Mouse (Mus musculus): Measurements from ENCODE around the gene Fer. TPM values are rescaled to one million over a fixed set of nuclear protein-coding genes. Genes with fewer than 3 reads are reported as not detected.
"Not testable (repeated sequence)": the region's sequence is repeated elsewhere in the genome, so short reads cannot be mapped to it uniquely, and the experiment has no call there.

Fer gene
- polyA plus RNA-seq, 1 experiment: 10.9 TPM

- Histone ChIP-seq H3K79me2 (ENCODE audit: control insufficient read depth, insufficient read depth) (no peaks in the 10 kb centered on the region), H3K27me3 (ENCODE audit: control insufficient read depth, insufficient read depth, insufficient read length) (no peaks in the 10 kb centered on the region), H3K4me3 (no peak overlapping the region), H3K36me3 (ENCODE audit: control insufficient read depth, insufficient read depth) (no peaks in the 10 kb centered on the region), H3ac (ENCODE audit: control insufficient read depth, insufficient read length) (no peak overlapping the region), H3K4me2 (ENCODE audit: low read depth) (no peak overlapping the region)
- TF ChIP-seq POLR2AphosphoS2 (IDR thresholded peaks at IDR 0.05; ENCODE audit: insufficient read length, low read depth): no peak
- no peak for TF ChIP-seq TCF12 (IDR thresholded peaks at IDR 0.05; ENCODE audit: insufficient read depth, poor library complexity, severe bottlenecking)
- no peak for TF ChIP-seq USF1 (IDR thresholded peaks at IDR 0.05; ENCODE audit: low read depth)
- no peak for TF ChIP-seq REST (IDR thresholded peaks at IDR 0.05; ENCODE audit: insufficient read depth, insufficient read length)
- no peak for TF ChIP-seq TCF3 (IDR thresholded peaks at IDR 0.05; ENCODE audit: insufficient read length, low read depth)
- no peak for TF ChIP-seq MAX (IDR thresholded peaks at IDR 0.05; ENCODE audit: low read depth)
- TF ChIP-seq E2F4 (IDR thresholded peaks at IDR 0.05; ENCODE audit: insufficient read depth): no peak
- no peak for TF ChIP-seq MYOD1 (IDR thresholded peaks at IDR 0.05; ENCODE audit: control insufficient read depth in 1 of 3, insufficient read length in 2 of 3, low read depth in 2 of 3)
- TF ChIP-seq CEBPB (IDR thresholded peaks at IDR 0.05; ENCODE audit: insufficient read depth, poor library complexity, severe bottlenecking): no peak
- no peak for TF ChIP-seq MYOG (IDR thresholded peaks at IDR 0.05; ENCODE audit: control insufficient read depth in 1 of 3, insufficient read depth in 1 of 3, insufficient read length in 2 of 3, low read depth in 2 of 3)
These were observed 26.2 kb upstream of the Fer start for GRCm38 (mm10) chr17:63836641-63837040.

GRCm38 (mm10) chr17:63838144-63838543, 24.7 kb upstream of the Fer start:
- no peak overlapping the region for H3K4me2 ChIP-seq (ENCODE audit: low read depth)
- H3K79me2 ChIP-seq (ENCODE audit: control insufficient read depth, insufficient read depth): no peaks in the 10 kb centered on the region
- H3K27me3 ChIP-seq (ENCODE audit: control insufficient read depth, insufficient read depth, insufficient read length): no peaks in the 10 kb centered on the region
- H3K4me3 ChIP-seq: no peak overlapping the region
- TF ChIP-seq MAX (IDR thresholded peaks at IDR 0.05; ENCODE audit: low read depth): no peak
- no peak overlapping the region for H3ac ChIP-seq (ENCODE audit: control insufficient read depth, insufficient read length)
- H3K36me3 ChIP-seq (ENCODE audit: control insufficient read depth, insufficient read depth): no peaks in the 10 kb centered on the region

DNA sequence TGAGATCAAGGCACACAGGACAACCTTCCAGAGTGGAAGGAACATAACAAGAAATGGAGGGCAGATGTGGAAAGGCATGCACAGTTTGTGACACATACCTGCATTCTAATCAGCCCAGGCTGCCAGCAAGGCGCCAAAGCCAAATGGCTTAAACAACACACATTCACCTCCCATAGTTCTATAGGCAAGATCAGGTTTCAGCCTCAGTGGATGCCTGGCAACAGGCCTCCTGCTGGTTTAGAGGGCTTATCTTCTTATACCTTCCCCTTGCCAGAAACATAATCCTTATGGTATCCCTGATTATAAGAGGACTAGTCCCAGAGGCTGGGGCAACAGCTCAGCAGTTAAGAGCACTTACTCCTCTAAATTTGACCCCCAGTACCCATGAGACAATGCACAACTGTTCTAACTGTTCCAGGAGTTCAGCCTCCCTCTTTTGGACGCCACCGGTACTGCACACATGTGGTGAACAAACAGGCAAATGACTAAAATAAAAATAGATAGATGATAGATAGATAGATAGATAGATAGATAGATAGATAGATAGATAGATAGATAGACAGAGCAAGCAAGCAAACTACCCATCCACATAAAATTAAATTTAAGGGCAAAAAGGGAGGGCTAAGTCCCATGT, 23.1 kb upstream of the Fer start:
- no peak overlapping the region for H3ac ChIP-seq (ENCODE audit: control insufficient read depth, insufficient read length)
- no peak overlapping the region for H3K4me2 ChIP-seq (ENCODE audit: low read depth)
- no peaks in the 10 kb centered on the region for H3K36me3 ChIP-seq (ENCODE audit: control insufficient read depth, insufficient read depth)
- no peaks in the 10 kb centered on the region for H3K27me3 ChIP-seq (ENCODE audit: control insufficient read depth, insufficient read depth, insufficient read length)
- H3K79me2 ChIP-seq (ENCODE audit: control insufficient read depth, insufficient read depth): no peaks in the 10 kb centered on the region
- no peak overlapping the region for H3K4me3 ChIP-seq
- TF ChIP-seq USF1 (IDR thresholded peaks at IDR 0.05; ENCODE audit: low read depth) (no peak), TCF3 (IDR thresholded peaks at IDR 0.05; ENCODE audit: insufficient read length, low read depth) (no peak), MYOG (IDR thresholded peaks at IDR 0.05; ENCODE audit: control insufficient read depth in 1 of 3, insufficient read depth in 1 of 3, insufficient read length in 2 of 3, low read depth in 2 of 3) (no peak), POLR2A (IDR thresholded peaks at IDR 0.05; ENCODE audit: insufficient read length, low read depth) (no peak), MAX (IDR thresholded peaks at IDR 0.05; ENCODE audit: low read depth) (no peak), SRF (IDR thresholded peaks at IDR 0.05; ENCODE audit: control insufficient read depth, insufficient read length, low read depth) (no peak), REST (IDR thresholded peaks at IDR 0.05; ENCODE audit: insufficient read depth, insufficient read length) (no peak), MYOD1 (IDR thresholded peaks at IDR 0.05; ENCODE audit: control insufficient read depth in 1 of 3, insufficient read length in 2 of 3, low read depth in 2 of 3) (no peak), POLR2AphosphoS2 (IDR thresholded peaks at IDR 0.05; ENCODE audit: insufficient read length, low read depth) (no peak), CEBPB (IDR thresholded peaks at IDR 0.05; ENCODE audit: insufficient read depth, poor library complexity, severe bottlenecking) (no peak), TCF12 (IDR thresholded peaks at IDR 0.05; ENCODE audit: insufficient read depth, poor library complexity, severe bottlenecking) (no peak), E2F4 (IDR thresholded peaks at IDR 0.05; ENCODE audit: insufficient read depth) (no peak)

DNA sequence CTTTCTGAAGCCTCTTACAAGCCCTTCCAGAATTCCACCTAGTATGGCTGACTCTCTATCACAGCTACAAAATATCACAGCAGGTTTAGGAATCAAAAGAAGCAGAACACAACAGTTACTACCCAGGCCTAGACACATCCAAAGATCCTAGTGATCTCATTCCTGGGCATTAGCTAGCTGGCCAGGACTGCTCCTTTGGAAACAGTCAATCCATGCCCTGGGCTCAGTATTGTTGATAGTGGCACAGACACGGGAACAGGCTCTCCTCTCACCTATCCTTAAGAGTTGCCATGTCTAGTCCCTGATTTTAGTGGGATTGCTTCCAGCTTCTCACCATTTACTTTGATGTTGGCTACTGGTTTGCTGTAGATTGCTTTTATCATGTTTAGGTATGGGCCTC, 20.6 kb upstream of the Fer start:
- no peak overlapping the region for H3ac ChIP-seq (ENCODE audit: control insufficient read depth, insufficient read length)

DNA sequence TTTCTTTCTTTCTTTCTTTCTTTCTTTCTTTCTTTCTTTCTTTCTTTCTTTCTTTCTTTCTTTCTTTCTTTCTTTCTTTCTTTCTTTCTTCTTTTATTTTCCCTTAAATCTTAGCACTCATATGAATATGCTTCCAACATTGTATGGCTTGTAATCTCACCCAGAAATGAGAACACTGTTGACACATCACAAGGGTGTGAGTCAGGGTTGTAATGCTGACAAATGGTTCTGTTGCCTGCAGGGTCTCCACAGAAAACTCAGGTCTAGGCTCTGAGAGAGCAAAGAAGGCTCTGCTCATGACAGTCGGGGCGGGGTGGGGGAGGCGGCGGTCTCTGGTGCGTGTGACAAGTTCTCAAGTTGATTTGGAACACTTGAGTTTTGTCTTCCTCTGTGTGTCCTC, 17.9 kb upstream of the Fer start:
- Histone ChIP-seq H3K79me2 (ENCODE audit: control insufficient read depth, insufficient read depth) (no peaks in the 10 kb centered on the region), H3ac (ENCODE audit: control insufficient read depth, insufficient read length) (no peak overlapping the region), H3K36me3 (ENCODE audit: control insufficient read depth, insufficient read depth) (no peaks in the 10 kb centered on the region), H3K27me3 (ENCODE audit: control insufficient read depth, insufficient read depth, insufficient read length) (no peaks in the 10 kb centered on the region), H3K4me2 (ENCODE audit: low read depth) (no peak overlapping the region), H3K4me3 (no peak overlapping the region)
- TF ChIP-seq REST (IDR thresholded peaks at IDR 0.05; ENCODE audit: insufficient read depth, insufficient read length): no peak
- TF ChIP-seq TCF12 (IDR thresholded peaks at IDR 0.05; ENCODE audit: insufficient read depth, poor library complexity, severe bottlenecking): no peak
- TF ChIP-seq TCF3 (IDR thresholded peaks at IDR 0.05; ENCODE audit: insufficient read length, low read depth): no peak
- no peak for TF ChIP-seq SRF (IDR thresholded peaks at IDR 0.05; ENCODE audit: control insufficient read depth, insufficient read length, low read depth)
- no peak for TF ChIP-seq CEBPB (IDR thresholded peaks at IDR 0.05; ENCODE audit: insufficient read depth, poor library complexity, severe bottlenecking)
- no peak for TF ChIP-seq USF1 (IDR thresholded peaks at IDR 0.05; ENCODE audit: low read depth)
- TF ChIP-seq MYOG (IDR thresholded peaks at IDR 0.05; ENCODE audit: control insufficient read depth in 1 of 3, insufficient read depth in 1 of 3, insufficient read length in 2 of 3, low read depth in 2 of 3): no peak
- no peak for TF ChIP-seq MYOD1 (IDR thresholded peaks at IDR 0.05; ENCODE audit: control insufficient read depth in 1 of 3, insufficient read length in 2 of 3, low read depth in 2 of 3)
- TF ChIP-seq MAX (IDR thresholded peaks at IDR 0.05; ENCODE audit: low read depth): no peak
- no peak for TF ChIP-seq E2F4 (IDR thresholded peaks at IDR 0.05; ENCODE audit: insufficient read depth)
- no peak for TF ChIP-seq POLR2AphosphoS2 (IDR thresholded peaks at IDR 0.05; ENCODE audit: insufficient read length, low read depth)
- no peak for TF ChIP-seq POLR2A (IDR thresholded peaks at IDR 0.05; ENCODE audit: insufficient read length, low read depth)

More for the DNA sequence above, 20.6 kb upstream of the Fer start:
- Histone ChIP-seq H3K36me3 (ENCODE audit: control insufficient read depth, insufficient read depth) (no peaks in the 10 kb centered on the region), H3K79me2 (ENCODE audit: control insufficient read depth, insufficient read depth) (no peaks in the 10 kb centered on the region), H3K4me2 (ENCODE audit: low read depth) (no peak overlapping the region), H3K27me3 (ENCODE audit: control insufficient read depth, insufficient read depth, insufficient read length) (no peaks in the 10 kb centered on the region), H3K4me3 (no peak overlapping the region)
- TF ChIP-seq E2F4 (IDR thresholded peaks at IDR 0.05; ENCODE audit: insufficient read depth) (no peak), TCF3 (IDR thresholded peaks at IDR 0.05; ENCODE audit: insufficient read length, low read depth) (no peak), MAX (IDR thresholded peaks at IDR 0.05; ENCODE audit: low read depth) (no peak), TCF12 (IDR thresholded peaks at IDR 0.05; ENCODE audit: insufficient read depth, poor library complexity, severe bottlenecking) (no peak), SRF (IDR thresholded peaks at IDR 0.05; ENCODE audit: control insufficient read depth, insufficient read length, low read depth) (no peak), MYOG (IDR thresholded peaks at IDR 0.05; ENCODE audit: control insufficient read depth in 1 of 3, insufficient read depth in 1 of 3, insufficient read length in 2 of 3, low read depth in 2 of 3) (no peak), POLR2AphosphoS2 (IDR thresholded peaks at IDR 0.05; ENCODE audit: insufficient read length, low read depth) (no peak), MYOD1 (IDR thresholded peaks at IDR 0.05; ENCODE audit: control insufficient read depth in 1 of 3, insufficient read length in 2 of 3, low read depth in 2 of 3) (no peak), CEBPB (IDR thresholded peaks at IDR 0.05; ENCODE audit: insufficient read depth, poor library complexity, severe bottlenecking) (no peak)

- H3K4me3 ChIP-seq; H3ac ChIP-seq (ENCODE audit: control insufficient read depth, insufficient read length); H3K4me2 ChIP-seq (ENCODE audit: low read depth); H3K36me3 ChIP-seq (ENCODE audit: control insufficient read depth, insufficient read depth); H3K79me2 ChIP-seq (ENCODE audit: control insufficient read depth, insufficient read depth); H3K27me3 ChIP-seq (ENCODE audit: control insufficient read depth, insufficient read depth, insufficient read length): not testable (repeated sequence)
These were observed 17.1 kb upstream of the Fer start for GRCm38 (mm10) chr17:63845766-63846165.

Measured in myocyte (in vitro differentiated cells).